Mouse (Mus musculus) bone marrow, adult 2 months (tissue): Measurements from ENCODE around the gene Rmi1.

Source experiments
- CTCF ChIP-seq: fragments of 200-500 bp; IDR thresholded peaks from 2 replicates; pipeline ENCODE4 v1.5.1; 2011; ENCODE audit warnings: low read length, control low read depth; ENCODE audit not compliant: control insufficient read depth, insufficient read depth
- POLR2A ChIP-seq: fragments of 200-500 bp; IDR thresholded peaks from 2 replicates; pipeline ENCODE4 v1.6.1; 2011; ENCODE audit warnings: low read depth, mild to moderate bottlenecking, control low read depth, low read length, borderline replicate concordance; ENCODE audit not compliant: control insufficient read depth

DNA sequence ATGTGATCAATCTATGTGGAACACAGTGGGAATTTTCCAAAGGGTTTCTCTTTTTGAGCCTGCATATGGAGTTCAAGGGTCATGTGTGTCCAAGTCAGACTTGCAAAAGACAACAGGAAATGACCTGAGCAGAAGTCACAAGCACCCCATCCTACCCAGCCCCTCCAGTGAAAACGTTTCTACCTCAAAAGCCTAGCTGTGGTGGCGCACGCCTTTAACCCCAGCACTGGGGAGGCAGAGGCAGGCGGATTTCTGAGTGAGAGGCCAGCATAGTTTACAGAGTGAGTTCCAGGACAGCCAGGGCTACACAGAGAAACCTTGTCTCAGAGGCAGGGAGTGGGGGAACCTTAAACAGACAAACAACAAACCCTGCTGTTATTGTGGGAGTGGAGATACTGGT lies 50.2 kb downstream of the Rmi1 start:
- TF ChIP-seq CTCF (no peak), POLR2A (no peak)
